Mouse (Mus musculus): ENCODE data around the gene Pde7b. TPM values are rescaled to one million over a fixed set of nuclear protein-coding genes. Genes with fewer than 3 reads are reported as not detected.

The Pde7b gene
- polyA plus RNA-seq, 1 experiment from 2014 or later: 1.3 TPM

DNA sequence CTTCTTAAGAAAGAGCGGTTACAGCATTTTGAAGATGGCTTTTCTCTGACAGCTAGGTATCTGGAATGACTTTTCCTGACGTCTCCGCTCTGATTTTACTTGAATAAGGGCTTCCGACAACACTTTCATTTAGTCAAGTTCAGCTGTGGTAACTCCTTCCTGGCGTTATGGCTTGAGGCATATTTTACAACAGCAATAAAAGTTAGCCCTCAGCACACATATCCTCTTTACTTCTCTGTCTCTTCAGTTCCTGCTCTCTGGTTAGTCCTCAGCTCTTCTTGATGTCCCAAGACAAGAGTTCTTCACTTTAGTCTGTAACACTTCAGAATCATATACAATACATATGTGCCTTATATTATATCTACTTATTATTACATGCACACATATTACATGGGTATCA lies 251.4 kb downstream of the Pde7b start:
- DNase-seq (ENCODE audit: low spot score): no peak
- 92% methylated on average over 5 of the region's 5 CpGs for whole genome bisulfite sequencing

DNA sequence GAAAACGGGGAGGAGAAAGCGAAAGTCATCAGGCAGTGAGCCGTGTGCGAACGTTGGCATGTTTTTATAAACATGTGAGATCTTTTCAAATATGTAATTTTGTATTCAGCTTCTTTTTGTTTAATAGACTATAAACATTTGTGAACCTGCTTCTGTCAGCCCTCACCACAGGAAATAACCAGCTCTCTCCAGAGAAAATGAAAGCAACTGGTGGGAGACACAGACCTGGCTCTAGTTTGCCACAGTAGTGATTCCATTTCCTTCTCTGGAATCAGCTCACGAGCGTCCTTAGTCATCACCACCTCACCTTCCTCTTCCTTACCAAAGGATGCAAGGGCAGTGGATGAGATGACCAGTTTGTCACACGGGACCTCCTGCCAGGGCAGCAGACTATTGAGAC lies 252.9 kb downstream of the Pde7b start:
- ATAC-seq: no peak
- 90% methylated on average over 8 of the region's 8 CpGs for WGBS
- DNase-seq (ENCODE audit: low spot score): no peak
- Histone ChIP-seq H3K27me3 (replicated peaks; ENCODE audit: control insufficient read depth, insufficient read depth, low read length) (no peaks in the 10 kb centered on the region), H3K9ac (ENCODE audit: low read length) (no peak overlapping the region), H3K4me1 (ENCODE audit: control insufficient read depth, insufficient read depth, low read length) (no peaks in the 10 kb centered on the region), H3K27ac (ENCODE audit: low read depth, low read length) (no peak overlapping the region), H3K36me3 (ENCODE audit: control insufficient read depth, insufficient read depth, low read length) (no peaks in the 10 kb centered on the region), H3K4me2 (ENCODE audit: low read length) (no peak overlapping the region), H3K9me3 (replicated peaks; ENCODE audit: control insufficient read depth, low read length) (no peaks in the 10 kb centered on the region), H3K4me3 (ENCODE audit: low read depth, low read length) (no peak overlapping the region)

More for the DNA sequence above, 251.4 kb downstream of the Pde7b start:
- Histone ChIP-seq H3K36me3 (ENCODE audit: control insufficient read depth, insufficient read depth, low read length) (no peaks in the 10 kb centered on the region), H3K9ac (ENCODE audit: low read length) (no peak overlapping the region), H3K4me1 (ENCODE audit: control insufficient read depth, insufficient read depth, low read length) (no peaks in the 10 kb centered on the region), H3K4me2 (ENCODE audit: low read length) (no peak overlapping the region), H3K27me3 (replicated peaks; ENCODE audit: control insufficient read depth, insufficient read depth, low read length) (no peaks in the 10 kb centered on the region), H3K4me3 (ENCODE audit: low read depth, low read length) (no peak overlapping the region), H3K9me3 (replicated peaks; ENCODE audit: control insufficient read depth, low read length) (no peaks in the 10 kb centered on the region), H3K27ac (ENCODE audit: low read depth, low read length) (no peak overlapping the region)
- ATAC-seq: no peak

DNA sequence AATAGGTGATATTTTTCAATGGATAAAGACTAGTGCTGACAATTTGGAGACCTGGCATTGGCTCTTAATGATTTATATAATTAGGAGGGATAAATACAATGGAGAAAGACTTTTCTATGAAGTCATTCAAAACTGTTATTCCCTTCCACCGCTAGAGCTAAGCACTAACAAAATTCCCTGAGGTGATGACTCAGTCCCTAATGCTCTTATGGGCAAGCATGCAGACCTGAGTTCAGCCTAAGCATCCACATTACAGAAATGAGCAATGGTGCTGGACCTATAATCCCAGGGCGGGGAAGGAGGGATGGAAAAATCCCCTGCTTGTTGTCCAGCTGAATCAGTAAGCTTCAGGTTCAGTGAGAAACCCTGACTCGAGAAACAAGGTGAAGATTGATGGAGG lies 260.2 kb downstream of the Pde7b start:
- Histone ChIP-seq H3K4me1 (ENCODE audit: control insufficient read depth, insufficient read depth, low read length) (no peaks in the 10 kb centered on the region), H3K27me3 (replicated peaks; ENCODE audit: control insufficient read depth, insufficient read depth, low read length) (no peaks in the 10 kb centered on the region), H3K36me3 (ENCODE audit: control insufficient read depth, insufficient read depth, low read length) (no peaks in the 10 kb centered on the region), H3K4me2 (ENCODE audit: low read length) (no peak overlapping the region), H3K4me3 (ENCODE audit: low read depth, low read length) (no peak overlapping the region), H3K9me3 (replicated peaks; ENCODE audit: control insufficient read depth, low read length) (no peaks in the 10 kb centered on the region), H3K27ac (ENCODE audit: low read depth, low read length) (no peak overlapping the region), H3K9ac (ENCODE audit: low read length) (no peak overlapping the region)
- no peak for ATAC-seq
- 70% methylated on average over 3 of the region's 3 CpGs for WGBS
- no peak for DNase-seq (ENCODE audit: low spot score)

DNA sequence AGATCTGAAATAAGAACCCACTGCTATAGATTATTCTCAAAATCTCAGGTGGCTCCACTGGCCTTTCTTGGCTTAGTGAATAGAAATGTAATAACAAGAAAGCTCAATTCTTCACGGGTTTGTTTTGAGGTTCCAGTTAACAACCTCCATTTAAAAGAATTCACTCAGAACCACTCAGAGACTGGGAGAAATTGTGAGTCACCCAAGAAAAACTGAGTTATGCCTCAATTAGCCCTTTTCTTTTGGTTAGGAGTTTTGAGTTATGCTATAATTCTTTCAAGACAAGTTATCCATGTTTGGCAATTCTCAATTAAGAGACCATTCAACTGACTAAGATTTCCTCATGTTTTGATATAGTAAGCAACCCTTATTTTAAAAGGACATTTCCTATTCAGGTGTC lies 260.9 kb downstream of the Pde7b start:
- DNase-seq (ENCODE audit: low spot score) (no peak), ATAC-seq (no peak)
- no peaks in the 10 kb centered on the region for H3K27me3 ChIP-seq (replicated peaks; ENCODE audit: control insufficient read depth, insufficient read depth, low read length)
- 70% methylated on average over 1 of the region's 1 CpGs for WGBS
- no peak overlapping the region for H3K27ac ChIP-seq (ENCODE audit: low read depth, low read length)
- no peak overlapping the region for H3K4me2 ChIP-seq (ENCODE audit: low read length)
- no peak overlapping the region for H3K9ac ChIP-seq (ENCODE audit: low read length)
- no peaks in the 10 kb centered on the region for H3K4me1 ChIP-seq (ENCODE audit: control insufficient read depth, insufficient read depth, low read length)
- no peaks in the 10 kb centered on the region for H3K36me3 ChIP-seq (ENCODE audit: control insufficient read depth, insufficient read depth, low read length)
- no peak overlapping the region for H3K4me3 ChIP-seq (ENCODE audit: low read depth, low read length)
- no peaks in the 10 kb centered on the region for H3K9me3 ChIP-seq (replicated peaks; ENCODE audit: control insufficient read depth, low read length)

DNA sequence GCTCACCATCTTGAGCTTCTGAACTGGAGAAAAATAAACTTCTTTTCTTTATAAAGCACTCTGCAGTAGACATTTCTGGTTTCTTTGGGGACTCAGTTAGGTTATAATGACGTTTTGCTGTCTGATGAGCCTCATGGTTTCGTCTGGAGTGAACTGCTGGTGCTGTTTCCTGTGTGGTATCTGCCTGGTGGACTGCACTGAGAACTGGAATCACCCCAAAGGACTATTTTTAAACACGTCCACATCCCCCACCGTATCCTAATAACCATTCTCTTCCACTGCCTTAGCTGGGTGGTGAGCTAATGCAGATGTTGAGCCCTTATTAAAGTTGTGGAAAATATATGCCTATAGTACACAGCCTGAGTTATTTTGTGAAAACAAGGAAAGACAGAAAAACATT lies 262.3 kb downstream of the Pde7b start:
- no peak overlapping the region for H3K9ac ChIP-seq (ENCODE audit: low read length)
- no peak overlapping the region for H3K4me2 ChIP-seq (ENCODE audit: low read length)
- H3K27me3 ChIP-seq (replicated peaks; ENCODE audit: control insufficient read depth, insufficient read depth, low read length): no peaks in the 10 kb centered on the region
- no peaks in the 10 kb centered on the region for H3K9me3 ChIP-seq (replicated peaks; ENCODE audit: control insufficient read depth, low read length)
- no peak overlapping the region for H3K27ac ChIP-seq (ENCODE audit: low read depth, low read length)
- no peaks in the 10 kb centered on the region for H3K4me1 ChIP-seq (ENCODE audit: control insufficient read depth, insufficient read depth, low read length)
- no peak for ATAC-seq
- H3K36me3 ChIP-seq (ENCODE audit: control insufficient read depth, insufficient read depth, low read length): no peaks in the 10 kb centered on the region
- H3K4me3 ChIP-seq (ENCODE audit: low read depth, low read length): no peak overlapping the region
- WGBS: 83% methylated on average over 4 of the region's 4 CpGs
- no peak for DNase-seq (ENCODE audit: low spot score)

DNA sequence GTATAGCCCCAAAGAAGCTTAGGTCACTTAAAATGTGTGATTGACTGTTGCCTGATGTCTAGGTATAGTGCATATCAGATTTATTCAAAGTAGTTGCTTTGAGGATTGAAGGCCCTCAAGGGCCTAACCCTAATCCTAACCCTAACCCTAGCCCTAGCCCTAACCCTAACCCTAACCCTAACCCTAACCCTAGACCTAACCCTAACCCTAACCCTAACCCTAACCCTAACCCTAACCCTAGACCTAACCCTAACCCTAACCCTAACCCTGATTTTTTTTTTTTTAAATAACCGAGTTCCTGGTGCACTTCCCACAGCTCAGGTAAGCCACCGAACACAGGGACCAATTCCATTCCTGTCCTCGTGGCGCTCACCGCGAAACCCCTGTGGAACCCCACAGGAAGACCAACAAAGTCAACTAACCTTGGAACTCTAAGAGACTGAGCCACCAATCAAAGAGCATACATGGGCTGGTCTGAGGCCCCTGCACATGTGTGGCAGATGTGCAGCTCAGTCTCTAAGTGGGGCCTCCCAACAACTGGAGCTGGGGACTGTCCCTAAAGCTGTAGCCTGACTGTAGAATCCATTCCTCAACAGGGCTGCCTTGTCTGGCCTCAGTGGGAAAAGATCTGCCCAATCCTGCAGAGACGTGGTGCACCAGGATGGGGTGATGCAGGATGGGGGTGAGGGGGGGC lies 265.1 kb downstream of the Pde7b start:
- Histone ChIP-seq H3K27ac (ENCODE audit: low read depth, low read length) (no peak overlapping the region), H3K4me3 (ENCODE audit: low read depth, low read length) (no peak overlapping the region), H3K4me1 (ENCODE audit: control insufficient read depth, insufficient read depth, low read length) (no peaks in the 10 kb centered on the region), H3K36me3 (ENCODE audit: control insufficient read depth, insufficient read depth, low read length) (no peaks in the 10 kb centered on the region), H3K4me2 (ENCODE audit: low read length) (no peak overlapping the region), H3K9me3 (replicated peaks; ENCODE audit: control insufficient read depth, low read length) (no peaks in the 10 kb centered on the region), H3K9ac (ENCODE audit: low read length) (no peak overlapping the region), H3K27me3 (replicated peaks; ENCODE audit: control insufficient read depth, insufficient read depth, low read length) (no peaks in the 10 kb centered on the region)
- DNase-seq (ENCODE audit: low spot score): no peak
- 95% methylated on average over 7 of the region's 7 CpGs for WGBS
- no peak for ATAC-seq

DNA sequence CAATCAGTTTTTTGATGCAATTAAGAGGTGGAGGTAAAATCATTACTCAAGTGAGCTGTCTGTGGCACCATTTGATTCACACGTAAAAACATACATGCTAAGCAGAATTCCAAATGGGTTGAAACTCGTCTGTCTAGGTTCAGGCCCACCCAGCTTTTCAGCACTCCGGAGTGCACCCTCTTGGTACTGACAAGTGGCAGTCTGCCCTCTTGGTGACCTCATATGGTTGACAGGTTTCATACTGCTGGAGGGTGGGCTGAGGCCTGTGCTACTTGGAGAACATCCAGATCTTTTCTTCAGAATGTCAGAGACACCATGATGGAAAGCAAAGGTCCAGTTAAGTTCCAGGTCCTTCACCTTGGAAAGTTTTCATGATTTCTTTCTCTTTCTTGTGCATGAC lies 265.7 kb downstream of the Pde7b start:
- no peaks in the 10 kb centered on the region for H3K27me3 ChIP-seq (replicated peaks; ENCODE audit: control insufficient read depth, insufficient read depth, low read length)
- ATAC-seq (no peak), DNase-seq (ENCODE audit: low spot score) (no peak)
- no peaks in the 10 kb centered on the region for H3K36me3 ChIP-seq (ENCODE audit: control insufficient read depth, insufficient read depth, low read length)
- no peak overlapping the region for H3K27ac ChIP-seq (ENCODE audit: low read depth, low read length)
- no peaks in the 10 kb centered on the region for H3K9me3 ChIP-seq (replicated peaks; ENCODE audit: control insufficient read depth, low read length)
- H3K4me1 ChIP-seq (ENCODE audit: control insufficient read depth, insufficient read depth, low read length): no peaks in the 10 kb centered on the region
- WGBS: 86% methylated on average over 3 of the region's 3 CpGs
- no peak overlapping the region for H3K9ac ChIP-seq (ENCODE audit: low read length)
- H3K4me3 ChIP-seq (ENCODE audit: low read depth, low read length): no peak overlapping the region
- H3K4me2 ChIP-seq (ENCODE audit: low read length): no peak overlapping the region

DNA sequence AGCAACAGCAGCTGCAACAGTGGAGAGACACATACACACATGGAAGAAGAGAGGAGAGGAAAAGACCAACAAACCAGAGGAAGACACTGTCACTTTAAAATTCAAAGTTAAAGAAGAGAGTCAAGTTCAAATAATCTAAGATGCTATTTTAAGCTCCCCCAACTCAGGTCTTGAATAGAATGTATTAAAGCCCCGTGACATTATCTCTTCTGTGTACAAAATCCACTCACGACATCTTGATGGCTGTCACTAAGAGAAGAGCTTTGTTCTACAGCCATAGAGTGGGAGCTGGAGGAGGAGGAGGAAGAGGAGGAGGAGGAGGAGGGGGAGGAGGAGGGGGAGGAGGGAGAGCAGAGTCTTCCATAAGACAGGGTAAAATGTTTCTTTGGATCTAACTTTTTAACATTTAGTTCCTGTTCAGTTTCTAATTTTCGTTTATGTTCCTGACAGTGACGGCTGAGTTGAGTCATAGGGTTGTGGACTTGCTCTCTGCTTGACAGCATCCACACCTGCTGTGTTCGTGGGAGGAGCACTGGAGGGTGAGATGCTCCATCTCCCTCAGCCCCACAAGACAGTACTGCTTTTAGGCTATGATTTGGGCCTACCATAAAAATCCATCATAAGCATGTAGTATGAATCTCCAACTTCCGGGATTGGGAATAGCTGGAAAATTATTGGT lies 270.4 kb downstream of the Pde7b start:
- Histone ChIP-seq H3K36me3 (ENCODE audit: control insufficient read depth, insufficient read depth, low read length) (no peaks in the 10 kb centered on the region), H3K27me3 (replicated peaks; ENCODE audit: control insufficient read depth, insufficient read depth, low read length) (no peaks in the 10 kb centered on the region), H3K4me1 (ENCODE audit: control insufficient read depth, insufficient read depth, low read length) (no peaks in the 10 kb centered on the region), H3K4me2 (ENCODE audit: low read length) (no peak overlapping the region), H3K9ac (ENCODE audit: low read length) (no peak overlapping the region), H3K4me3 (ENCODE audit: low read depth, low read length) (no peak overlapping the region), H3K27ac (ENCODE audit: low read depth, low read length) (no peak overlapping the region), H3K9me3 (replicated peaks; ENCODE audit: control insufficient read depth, low read length) (no peaks in the 10 kb centered on the region)
- no peak for DNase-seq (ENCODE audit: low spot score)
- no peak for ATAC-seq
- 75% methylated on average over 6 of the region's 6 CpGs for whole genome bisulfite sequencing

DNA sequence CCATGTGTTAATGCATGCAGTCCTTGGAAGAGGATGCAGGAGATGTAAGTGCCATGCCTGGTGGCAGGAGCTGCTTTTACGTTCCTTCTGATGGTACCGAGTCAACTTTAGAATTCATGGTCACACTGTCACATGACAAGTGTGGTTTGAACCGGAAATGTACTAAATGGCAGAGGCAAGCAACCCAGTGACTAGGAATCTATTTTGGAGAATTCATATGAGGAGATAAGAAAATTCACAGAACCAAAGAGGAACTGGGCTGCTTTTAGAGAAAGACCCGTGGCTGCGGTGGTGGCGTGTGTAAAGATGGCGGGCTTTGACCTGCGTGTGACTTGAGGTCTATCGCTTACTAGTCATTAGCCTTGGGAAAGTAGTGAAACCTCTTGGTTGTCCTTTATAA lies 287.4 kb downstream of the Pde7b start:
- H3K9ac ChIP-seq (ENCODE audit: low read length): no peak overlapping the region
- H3K9me3 ChIP-seq (replicated peaks; ENCODE audit: control insufficient read depth, low read length): no peaks in the 10 kb centered on the region
- ATAC-seq (no peak), DNase-seq (ENCODE audit: low spot score) (no peak)
- no peaks in the 10 kb centered on the region for H3K36me3 ChIP-seq (ENCODE audit: control insufficient read depth, insufficient read depth, low read length)
- H3K4me3 ChIP-seq (ENCODE audit: low read depth, low read length): no peak overlapping the region
- no peaks in the 10 kb centered on the region for H3K4me1 ChIP-seq (ENCODE audit: control insufficient read depth, insufficient read depth, low read length)
- 93% methylated on average over 9 of the region's 9 CpGs for WGBS
- no peak overlapping the region for H3K27ac ChIP-seq (ENCODE audit: low read depth, low read length)
- no peaks in the 10 kb centered on the region for H3K27me3 ChIP-seq (replicated peaks; ENCODE audit: control insufficient read depth, insufficient read depth, low read length)
- no peak overlapping the region for H3K4me2 ChIP-seq (ENCODE audit: low read length)

Data from forebrain, embryonic 14.5 days (tissue).